Mouse (Mus musculus): ENCODE results near the gene Bptf. TPM values are rescaled to one million over a fixed set of nuclear protein-coding genes. Genes with fewer than 3 reads are reported as not detected.
"Not testable (repeated sequence)": the region's sequence is repeated elsewhere in the genome, so short reads cannot be mapped to it uniquely, and the experiment has no call there.

The Bptf gene
- polyA plus RNA-seq, 1 experiment from 2014 or later = 28.9 TPM

DNA sequence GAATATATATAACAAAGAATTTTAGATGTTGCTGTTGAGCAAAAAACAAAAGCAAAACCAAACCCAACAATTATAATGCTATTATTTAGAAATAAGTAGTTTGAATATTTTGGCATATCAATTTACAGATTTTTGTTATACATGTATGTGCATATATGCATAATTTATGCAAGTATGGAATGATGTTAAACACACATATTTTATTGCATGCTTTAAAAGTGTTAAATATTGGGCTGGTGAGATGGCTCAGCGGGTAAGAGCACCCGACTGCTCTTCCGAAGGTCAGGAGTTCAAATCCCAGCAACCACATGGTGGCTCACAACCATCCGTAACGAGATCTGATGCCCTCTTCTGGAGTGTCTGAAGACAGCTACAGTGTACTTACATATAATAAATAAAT lies 112.2 kb downstream of the Bptf start:
- not testable (repeated sequence) for H3K9me3 ChIP-seq (replicated peaks; ENCODE audit: control insufficient read depth, low read length, poor library complexity, severe bottlenecking); H3K9ac ChIP-seq (ENCODE audit: low read depth, low read length); ATAC-seq; H3K36me3 ChIP-seq (ENCODE audit: control insufficient read depth, insufficient read depth, low read length); H3K4me2 ChIP-seq (ENCODE audit: low read length); H3K27me3 ChIP-seq (ENCODE audit: control insufficient read depth, insufficient read depth, low read depth, low read length); H3K4me1 ChIP-seq (ENCODE audit: control insufficient read depth, insufficient read depth, low read length); H3K4me3 ChIP-seq (ENCODE audit: low read depth, low read length); H3K27ac ChIP-seq (ENCODE audit: low read length)
- 90% methylated on average over 3 of the region's 5 CpGs for WGBS

DNA sequence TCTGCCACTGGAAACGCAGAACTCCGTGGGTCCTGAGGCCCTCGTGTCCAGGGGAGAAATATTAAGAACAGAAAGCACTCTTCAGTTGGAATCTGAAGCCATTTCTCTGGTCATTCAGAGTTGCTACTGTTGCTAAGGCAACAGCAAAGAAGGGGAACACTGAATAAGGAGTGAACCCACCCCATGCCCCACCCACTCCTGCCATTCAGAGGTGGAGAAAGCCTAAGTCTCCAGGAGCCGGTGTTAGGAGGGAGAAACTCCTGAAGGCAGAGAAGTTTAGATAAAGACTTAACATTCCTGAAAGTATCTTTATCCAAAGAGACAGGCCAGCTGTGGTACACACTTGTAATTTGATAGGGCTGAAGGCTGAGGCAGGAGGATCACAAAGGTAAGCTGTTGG lies 112.6 kb downstream of the Bptf start:
- WGBS = 47% methylated on average over 4 of the region's 4 CpGs
- ATAC-seq = no peak
- no peaks in the 10 kb centered on the region for H3K27me3 ChIP-seq (ENCODE audit: control insufficient read depth, insufficient read depth, low read depth, low read length)

DNA sequence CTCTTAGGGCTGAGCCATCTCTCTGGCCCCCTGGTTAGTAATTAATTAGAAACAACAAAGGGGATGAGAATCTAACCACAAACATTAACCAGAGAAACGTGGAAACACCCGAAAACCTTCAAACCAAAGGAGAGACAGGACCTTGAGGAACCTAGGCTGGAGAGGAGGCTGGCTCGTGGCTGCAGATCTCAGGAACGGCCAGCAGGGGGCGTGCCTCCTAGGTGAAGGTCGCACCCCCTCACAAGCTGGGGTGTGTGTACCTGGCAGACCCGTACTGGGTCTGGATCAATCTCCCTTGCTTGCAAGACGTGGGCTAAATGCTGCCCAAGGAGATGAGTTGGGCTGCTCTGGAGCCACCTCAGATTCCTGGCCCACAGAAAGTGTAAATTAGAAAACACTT lies 113.3 kb downstream of the Bptf start:
- Histone ChIP-seq H3K36me3 (ENCODE audit: control insufficient read depth, insufficient read depth, low read length) (no peaks in the 10 kb centered on the region), H3K27ac (ENCODE audit: low read length) (no peak overlapping the region), H3K4me3 (ENCODE audit: low read depth, low read length) (no peak overlapping the region), H3K27me3 (ENCODE audit: control insufficient read depth, insufficient read depth, low read depth, low read length) (no peaks in the 10 kb centered on the region), H3K9me3 (replicated peaks; ENCODE audit: control insufficient read depth, low read length, poor library complexity, severe bottlenecking) (no peaks in the 10 kb centered on the region), H3K4me1 (ENCODE audit: control insufficient read depth, insufficient read depth, low read length) (no peaks in the 10 kb centered on the region), H3K4me2 (ENCODE audit: low read length) (no peak overlapping the region), H3K9ac (ENCODE audit: low read depth, low read length) (no peak overlapping the region)
- ATAC-seq = no peak
- 29% methylated on average over 8 of the region's 8 CpGs for WGBS

More for the DNA sequence above, 112.6 kb downstream of the Bptf start:
- no peaks in the 10 kb centered on the region for H3K36me3 ChIP-seq (ENCODE audit: control insufficient read depth, insufficient read depth, low read length)
- no peak overlapping the region for H3K4me2 ChIP-seq (ENCODE audit: low read length)
- H3K27ac ChIP-seq (ENCODE audit: low read length) = no peak overlapping the region
- H3K9me3 ChIP-seq (replicated peaks; ENCODE audit: control insufficient read depth, low read length, poor library complexity, severe bottlenecking) = no peaks in the 10 kb centered on the region
- no peaks in the 10 kb centered on the region; the same call in 1 of the 2 replicates for H3K4me1 ChIP-seq (ENCODE audit: control insufficient read depth, insufficient read depth, low read length)
- H3K4me3 ChIP-seq (ENCODE audit: low read depth, low read length) = no peak overlapping the region
- H3K9ac ChIP-seq (ENCODE audit: low read depth, low read length) = no peak overlapping the region

DNA sequence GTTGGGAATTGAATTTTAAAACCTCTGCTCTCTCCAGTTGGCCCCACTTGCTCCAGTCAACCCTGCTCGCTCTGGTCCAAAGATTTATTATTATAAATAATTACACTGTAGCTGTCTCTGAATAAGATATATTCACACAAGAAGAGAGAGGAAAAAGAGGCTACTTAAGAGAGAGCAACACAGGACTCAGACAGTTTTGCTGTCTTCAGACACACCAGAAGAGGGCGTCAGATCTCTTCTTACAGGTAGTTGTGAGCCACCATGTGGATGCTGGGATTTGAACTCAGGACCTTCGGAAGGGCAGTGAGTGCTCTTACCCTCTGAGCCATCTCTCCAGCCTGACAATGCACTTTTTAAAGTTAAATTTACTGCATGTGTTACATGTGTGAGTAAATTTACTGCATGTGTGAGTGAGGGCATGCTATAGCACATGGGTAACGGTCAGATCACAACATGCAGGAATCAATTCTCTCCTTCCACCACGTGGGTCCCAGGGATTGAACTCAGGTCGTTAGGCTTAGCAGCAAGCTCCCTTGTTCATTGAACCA lies 114.5 kb downstream of the Bptf start:
- no peak overlapping the region for H3K9ac ChIP-seq (ENCODE audit: low read depth, low read length)
- no peaks in the 10 kb centered on the region for H3K27me3 ChIP-seq (ENCODE audit: control insufficient read depth, insufficient read depth, low read depth, low read length)
- H3K4me2 ChIP-seq (ENCODE audit: low read length) = no peak overlapping the region
- no peak overlapping the region for H3K4me3 ChIP-seq (ENCODE audit: low read depth, low read length)
- no peak for ATAC-seq
- no peaks in the 10 kb centered on the region for H3K36me3 ChIP-seq (ENCODE audit: control insufficient read depth, insufficient read depth, low read length)
- H3K9me3 ChIP-seq (replicated peaks; ENCODE audit: control insufficient read depth, low read length, poor library complexity, severe bottlenecking) = no peaks in the 10 kb centered on the region
- H3K27ac ChIP-seq (ENCODE audit: low read length) = no peak overlapping the region
- no peaks in the 10 kb centered on the region for H3K4me1 ChIP-seq (ENCODE audit: control insufficient read depth, insufficient read depth, low read length)
- 62% methylated on average over 6 of the region's 6 CpGs for WGBS

DNA sequence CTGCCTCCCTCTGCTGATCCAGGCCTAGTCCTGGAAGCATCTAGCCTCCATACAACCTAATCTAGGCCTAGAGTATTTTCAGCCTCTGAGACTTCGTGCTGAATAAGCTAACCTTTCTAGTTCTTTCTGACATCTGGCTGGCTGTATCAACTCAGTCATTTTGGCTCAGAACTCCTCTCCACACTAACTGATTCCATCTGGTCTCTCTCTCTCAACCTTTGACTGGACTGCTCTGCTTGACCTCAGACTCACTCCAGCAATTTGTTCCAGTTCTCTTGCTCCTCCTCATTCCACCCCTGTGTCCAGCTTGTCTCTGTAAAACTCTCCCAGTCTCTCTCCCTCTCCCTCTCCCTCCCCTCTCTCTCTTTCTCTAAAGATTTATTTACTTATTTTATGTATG lies 115.0 kb downstream of the Bptf start:
- no peaks in the 10 kb centered on the region for H3K36me3 ChIP-seq (ENCODE audit: control insufficient read depth, insufficient read depth, low read length)
- H3K9ac ChIP-seq (ENCODE audit: low read depth, low read length) = no peak overlapping the region
- no peak overlapping the region for H3K27ac ChIP-seq (ENCODE audit: low read length)
- H3K4me2 ChIP-seq (ENCODE audit: low read length) = no peak overlapping the region
- H3K4me3 ChIP-seq (ENCODE audit: low read depth, low read length) = no peak overlapping the region
- no peak for ATAC-seq
- H3K9me3 ChIP-seq (replicated peaks; ENCODE audit: control insufficient read depth, low read length, poor library complexity, severe bottlenecking) = no peaks in the 10 kb centered on the region
- no peaks in the 10 kb centered on the region; the same call in 1 of the 2 replicates for H3K4me1 ChIP-seq (ENCODE audit: control insufficient read depth, insufficient read depth, low read length)
- no peaks in the 10 kb centered on the region for H3K27me3 ChIP-seq (ENCODE audit: control insufficient read depth, insufficient read depth, low read depth, low read length)
- 87% methylated on average over 1 of the region's 1 CpGs for WGBS

DNA sequence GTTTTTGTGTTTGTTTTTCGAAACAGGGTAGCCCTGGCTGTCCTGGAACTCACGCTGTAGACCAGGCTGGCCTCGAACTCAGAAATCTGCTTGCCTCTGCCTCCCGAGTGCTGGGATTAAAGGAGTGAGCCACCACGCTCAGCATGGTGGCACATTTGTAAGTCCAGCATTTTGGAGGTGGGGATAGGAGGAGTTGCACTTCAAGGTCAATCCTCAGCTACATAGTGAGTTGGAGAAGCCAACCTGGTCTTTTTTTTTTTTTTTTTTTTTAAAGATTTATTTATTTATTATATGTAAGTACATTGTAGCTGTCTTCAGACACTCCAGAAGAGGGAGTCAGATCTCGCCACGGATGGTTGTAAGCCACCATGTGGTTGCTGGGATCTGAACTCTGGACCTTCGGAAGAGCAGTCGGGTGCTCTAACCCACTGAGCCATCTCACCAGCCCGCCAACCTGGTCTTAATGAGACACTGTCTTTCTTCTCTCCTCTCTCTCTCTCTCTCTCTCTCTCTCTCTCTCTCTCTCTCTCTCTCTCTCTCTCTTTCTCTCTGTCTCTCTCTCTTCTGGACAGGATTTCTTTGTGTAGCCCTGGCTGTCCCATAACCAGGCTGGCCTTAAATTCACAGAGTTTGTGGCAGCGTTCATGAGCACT lies 116.3 kb downstream of the Bptf start:
- H3K4me3 ChIP-seq (ENCODE audit: low read depth, low read length); H3K4me2 ChIP-seq (ENCODE audit: low read length); H3K27ac ChIP-seq (ENCODE audit: low read length); ATAC-seq; H3K9ac ChIP-seq (ENCODE audit: low read depth, low read length); H3K36me3 ChIP-seq (ENCODE audit: control insufficient read depth, insufficient read depth, low read length); H3K4me1 ChIP-seq (ENCODE audit: control insufficient read depth, insufficient read depth, low read length); H3K27me3 ChIP-seq (ENCODE audit: control insufficient read depth, insufficient read depth, low read depth, low read length); H3K9me3 ChIP-seq (replicated peaks; ENCODE audit: control insufficient read depth, low read length, poor library complexity, severe bottlenecking): not testable (repeated sequence)
- 79% methylated on average over 11 of the region's 11 CpGs for WGBS

DNA sequence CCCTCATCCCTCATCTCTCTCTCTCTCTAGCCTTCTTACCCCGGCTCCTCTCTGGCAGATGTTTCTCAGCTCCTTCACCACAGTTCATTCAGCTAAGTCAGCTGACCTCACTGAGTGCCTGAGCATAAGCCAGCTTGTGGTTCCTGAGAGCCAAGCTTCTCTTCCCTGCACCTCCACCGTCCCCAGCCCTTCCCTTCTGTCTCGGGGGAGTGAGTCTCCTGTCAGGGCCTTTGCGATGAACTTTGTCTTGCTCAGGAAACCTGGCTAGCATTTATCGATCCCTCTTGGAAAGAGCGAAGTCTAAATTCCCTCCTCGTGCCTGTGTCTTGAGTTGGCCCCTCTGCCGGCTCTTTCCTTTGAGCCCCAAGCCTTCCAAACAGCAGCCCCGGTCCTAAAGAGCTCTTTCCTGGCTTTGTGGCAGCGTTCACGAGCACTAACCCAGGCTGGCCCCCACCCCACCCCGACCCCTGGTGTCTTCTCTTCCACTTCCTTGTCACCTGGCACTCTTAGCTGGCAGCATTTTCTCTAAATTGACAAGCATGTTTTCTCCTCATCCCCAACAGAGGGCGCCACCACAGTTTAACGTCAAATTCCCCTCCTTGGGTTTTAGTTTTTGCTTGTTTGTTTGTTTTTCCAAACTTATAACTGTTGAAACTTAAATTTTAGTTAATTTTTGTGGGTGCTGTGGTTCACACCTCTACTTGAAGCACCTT lies 117.2 kb downstream of the Bptf start:
- H3K4me2 ChIP-seq (ENCODE audit: low read length) = no peak overlapping the region
- H3K36me3 ChIP-seq (ENCODE audit: control insufficient read depth, insufficient read depth, low read length) = no peaks in the 10 kb centered on the region
- no peak overlapping the region for H3K27ac ChIP-seq (ENCODE audit: low read length)
- no peaks in the 10 kb centered on the region for H3K27me3 ChIP-seq (ENCODE audit: control insufficient read depth, insufficient read depth, low read depth, low read length)
- peaks cover 4% of the 10 kb centered on the region; the same call in 1 of the 2 replicates for H3K4me1 ChIP-seq (ENCODE audit: control insufficient read depth, insufficient read depth, low read length)
- no peak overlapping the region for H3K4me3 ChIP-seq (ENCODE audit: low read depth, low read length)
- ATAC-seq = no peak
- H3K9ac ChIP-seq (ENCODE audit: low read depth, low read length) = no peak overlapping the region
- WGBS = 44% methylated on average over 14 of the region's 14 CpGs
- no peaks in the 10 kb centered on the region for H3K9me3 ChIP-seq (replicated peaks; ENCODE audit: control insufficient read depth, low read length, poor library complexity, severe bottlenecking)

DNA sequence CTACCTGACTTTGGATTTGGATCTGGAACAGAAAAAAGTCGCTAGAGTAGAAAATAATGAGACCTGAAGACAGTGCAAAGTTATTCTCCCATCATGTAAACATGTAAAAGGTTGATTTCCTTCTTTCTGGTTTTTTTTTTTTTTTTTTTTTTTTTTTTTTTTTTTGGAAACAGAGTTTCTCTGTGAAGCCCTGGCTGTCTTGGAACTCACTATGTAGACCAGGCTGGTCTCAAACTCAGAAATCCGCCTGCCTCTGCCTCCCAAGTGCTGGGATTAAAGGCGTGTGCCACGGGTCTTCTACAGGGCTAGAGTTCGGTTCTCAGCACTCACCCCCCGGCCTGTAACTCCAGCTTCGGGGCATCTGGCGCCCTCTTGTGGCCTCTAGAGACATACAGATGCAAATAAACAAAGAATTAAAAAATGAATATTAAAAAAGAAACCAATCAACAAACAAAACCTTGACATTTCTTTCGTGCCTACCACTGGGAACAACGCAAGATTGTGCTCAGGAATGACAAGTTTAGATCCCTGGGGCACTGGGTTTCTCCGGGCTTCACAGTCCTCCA lies 117.8 kb downstream of the Bptf start:
- Histone ChIP-seq H3K4me2 (ENCODE audit: low read length) (no peak overlapping the region), H3K27ac (ENCODE audit: low read length) (no peak overlapping the region), H3K9me3 (replicated peaks; ENCODE audit: control insufficient read depth, low read length, poor library complexity, severe bottlenecking) (no peaks in the 10 kb centered on the region), H3K27me3 (ENCODE audit: control insufficient read depth, insufficient read depth, low read depth, low read length) (no peaks in the 10 kb centered on the region), H3K9ac (ENCODE audit: low read depth, low read length) (no peak overlapping the region), H3K4me1 (ENCODE audit: control insufficient read depth, insufficient read depth, low read length) (peaks cover 4% of the 10 kb centered on the region; the same call in 1 of the 2 replicates), H3K36me3 (ENCODE audit: control insufficient read depth, insufficient read depth, low read length) (no peaks in the 10 kb centered on the region), H3K4me3 (ENCODE audit: low read depth, low read length) (no peak overlapping the region)
- ATAC-seq = no peak
- WGBS = 78% methylated on average over 11 of the region's 11 CpGs
